Mouse (Mus musculus) embryonic facial prominence, embryonic 12.5 days (tissue): ENCODE measurements around the gene Cyth1. TPM values are rescaled to one million over a fixed set of nuclear protein-coding genes. Genes with fewer than 3 reads are reported as not detected.

ENCODE experiments used
- ATAC-seq: fragments of 200-750 bp; cut with Nextera tagmentation; 2 replicates; pipeline ENCODE4 v1.8.0; 2017; ENCODE audit not compliant: insufficient number of reproducible peaks, insufficient read depth, low FRiP score, low TSS enrichment
- H3K27ac ChIP-seq: fragments of 300-500 bp; sonication (generic); 2 replicates; pipeline ENCODE4 v1.5.1; 2016; ENCODE audit warnings: mild to moderate bottlenecking
- H3K27me3 ChIP-seq: fragments of 300-500 bp; sonication (generic); 2 replicates; pipeline ENCODE4 v1.6.1; 2016; ENCODE audit warnings: mild to moderate bottlenecking, moderate library complexity
- H3K36me3 ChIP-seq: fragments of 300-500 bp; sonication (generic); 2 replicates; pipeline ENCODE4 v1.6.1; 2016; ENCODE audit warnings: mild to moderate bottlenecking
- H3K4me1 ChIP-seq: fragments of 300-500 bp; sonication (generic); 2 replicates; pipeline ENCODE4 v1.6.1; 2016
- H3K4me2 ChIP-seq: fragments of 300-500 bp; sonication (generic); replicated peaks from 2 replicates; pipeline ENCODE4 v1.6.1; 2016; ENCODE audit warnings: mild to moderate bottlenecking, moderate library complexity
- H3K4me3 ChIP-seq: fragments of 300-500 bp; sonication (generic); 2 replicates; pipeline ENCODE4 v1.5.1; 2016; ENCODE audit warnings: mild to moderate bottlenecking
- H3K9ac ChIP-seq: fragments of 300-500 bp; sonication (generic); 2 replicates; pipeline ENCODE4 v1.6.1; 2016; ENCODE audit warnings: mild to moderate bottlenecking, moderate library complexity
- H3K9me3 ChIP-seq: fragments of 300-500 bp; sonication (generic); 2 replicates; pipeline ENCODE4 v1.6.1; 2016; ENCODE audit warnings: mild to moderate bottlenecking, moderate library complexity
- WGBS: fragments of 180-500 bp; shearing (Covaris S2); methylation state at CpG from one replicate; pipeline ENCODE4 v1.1.7; 2016; 5-methylcytosine and 5-hydroxymethylcytosine counted together
- polyA plus RNA-seq: library from polyadenylated mRNA; unstranded; fragments of >200 nt; fragmentation: Nextera tagmentation; extraction: Ambion mirVana; gene quantifications from 2 replicates; pipeline ENCODE4 v1.2.1, GENCODE M21; 2016

Cyth1 gene
- polyA plus RNA-seq, 1 experiment from 2014 or later: 20.4 TPM

DNA sequence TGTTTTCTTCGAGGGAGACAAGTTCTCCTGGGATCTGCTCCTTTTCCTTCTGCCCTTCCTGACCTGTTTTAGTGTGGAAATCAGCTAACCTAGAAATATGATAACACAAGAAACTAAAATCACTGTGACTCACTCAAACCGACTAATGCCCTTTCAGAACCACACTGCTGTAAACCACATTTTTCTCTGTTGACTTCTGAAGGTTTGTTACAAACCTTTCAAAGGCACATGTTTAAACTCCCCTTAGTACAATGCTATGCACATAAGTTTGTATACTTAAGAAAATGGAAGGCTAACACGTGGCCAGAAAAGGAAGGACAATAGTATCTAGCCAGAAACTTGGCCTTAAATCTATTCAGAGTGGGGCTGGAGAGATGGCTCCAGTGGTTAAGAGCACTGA lies 14.5 kb downstream of the Cyth1 start:
- no peaks in the 10 kb centered on the region for H3K36me3 ChIP-seq
- H3K27me3 ChIP-seq: no peaks in the 10 kb centered on the region
- H3K4me1 ChIP-seq: peaks cover 42% of the 10 kb centered on the region
- ATAC-seq: no peak
- no peak overlapping the region for H3K9ac ChIP-seq
- H3K9me3 ChIP-seq: no peaks in the 10 kb centered on the region
- H3K4me2 ChIP-seq: no peak overlapping the region
- 0 out of 2 replicates have a peak overlapping the region, but pooled peaks have one; percentile 17 for H3K27ac ChIP-seq
- WGBS: 57% methylated on average over 3 of the region's 3 CpGs
- no peak overlapping the region for H3K4me3 ChIP-seq

DNA sequence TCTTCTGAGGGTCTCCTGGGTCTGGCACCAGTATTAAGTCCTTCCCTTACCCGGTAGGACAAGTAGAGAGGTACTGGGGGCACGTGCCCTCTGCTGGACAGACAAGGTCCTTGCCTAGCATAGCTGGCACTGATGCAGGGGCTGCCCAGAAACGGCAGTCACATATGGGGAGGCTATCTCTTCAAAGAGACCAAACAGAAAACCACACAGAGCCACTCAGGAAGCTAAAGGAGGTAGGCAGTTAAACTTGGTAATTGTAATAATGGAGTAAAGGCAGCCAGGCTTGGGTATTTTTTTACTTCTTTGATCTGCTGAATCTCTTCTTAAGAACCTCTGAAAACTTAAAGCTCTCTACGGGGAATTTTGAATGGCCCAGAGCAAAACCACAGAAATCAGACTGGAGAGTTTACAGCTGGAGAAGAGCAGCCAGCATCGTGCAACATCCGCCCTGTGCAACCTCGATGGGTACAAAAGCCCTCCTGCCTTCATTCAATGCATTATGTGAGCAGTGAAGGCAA lies 16.0 kb downstream of the Cyth1 start:
- Histone ChIP-seq H3K36me3 (no peaks in the 10 kb centered on the region), H3K4me2 (no peak overlapping the region), H3K27me3 (no peaks in the 10 kb centered on the region), H3K9ac (no peak overlapping the region), H3K4me1 (peaks cover 28% of the 10 kb centered on the region), H3K9me3 (no peaks in the 10 kb centered on the region), H3K27ac (peak overlapping the region; percentile 61), H3K4me3 (no peak overlapping the region)
- WGBS: 33% methylated on average over 7 of the region's 7 CpGs
- ATAC-seq: no peak

DNA sequence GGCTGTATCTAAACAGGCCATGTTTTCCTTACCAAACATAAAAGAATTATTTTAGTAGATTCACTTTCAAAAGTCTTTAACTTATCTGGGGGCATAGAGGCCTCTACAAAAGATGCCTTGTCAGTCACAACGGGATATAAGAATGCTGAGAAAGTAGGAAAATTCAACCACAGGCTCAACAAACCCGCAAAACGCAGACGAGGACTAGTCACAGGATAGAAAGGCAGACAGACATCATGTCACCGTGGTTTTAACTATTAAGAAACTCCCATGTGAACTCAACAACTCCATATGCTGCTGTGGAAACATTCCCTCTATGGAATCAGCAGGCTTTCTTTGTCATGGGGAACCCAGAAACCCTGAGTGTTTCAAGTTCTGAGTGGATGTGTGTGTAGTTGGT lies 18.5 kb downstream of the Cyth1 start:
- Histone ChIP-seq H3K4me2 (no peak overlapping the region), H3K27ac (no peak overlapping the region), H3K27me3 (no peaks in the 10 kb centered on the region), H3K4me3 (no peak overlapping the region), H3K9me3 (no peaks in the 10 kb centered on the region), H3K36me3 (no peaks in the 10 kb centered on the region), H3K4me1 (peaks cover 33% of the 10 kb centered on the region), H3K9ac (no peak overlapping the region)
- WGBS: 75% methylated on average over 5 of the region's 5 CpGs
- no peak for ATAC-seq

DNA sequence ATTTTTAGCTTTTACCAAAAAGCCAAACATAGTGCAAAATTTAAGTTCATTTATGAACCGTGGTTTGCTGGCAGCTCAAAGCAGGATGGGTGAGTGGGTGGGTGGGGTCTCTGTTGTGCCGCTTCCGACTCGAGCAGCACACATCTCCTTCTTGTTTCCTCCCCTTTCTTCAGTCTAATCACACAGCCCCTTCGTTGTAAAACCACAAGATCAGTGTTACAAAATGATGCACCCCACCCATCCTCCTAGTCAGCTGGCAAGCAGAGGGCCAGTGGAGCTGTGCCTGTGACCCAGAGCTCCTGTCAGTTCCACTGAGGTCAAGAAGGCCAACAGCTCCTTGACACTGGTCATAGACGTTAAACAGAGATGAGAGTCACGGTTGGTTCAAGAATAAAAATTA lies 20.7 kb downstream of the Cyth1 start:
- Histone ChIP-seq H3K27me3 (no peaks in the 10 kb centered on the region), H3K27ac (no peak overlapping the region), H3K9me3 (no peaks in the 10 kb centered on the region), H3K36me3 (no peaks in the 10 kb centered on the region), H3K4me1 (peaks cover 33% of the 10 kb centered on the region), H3K9ac (no peak overlapping the region), H3K4me3 (no peak overlapping the region), H3K4me2 (no peak overlapping the region)
- WGBS: 68% methylated on average over 7 of the region's 7 CpGs
- no peak for ATAC-seq

DNA sequence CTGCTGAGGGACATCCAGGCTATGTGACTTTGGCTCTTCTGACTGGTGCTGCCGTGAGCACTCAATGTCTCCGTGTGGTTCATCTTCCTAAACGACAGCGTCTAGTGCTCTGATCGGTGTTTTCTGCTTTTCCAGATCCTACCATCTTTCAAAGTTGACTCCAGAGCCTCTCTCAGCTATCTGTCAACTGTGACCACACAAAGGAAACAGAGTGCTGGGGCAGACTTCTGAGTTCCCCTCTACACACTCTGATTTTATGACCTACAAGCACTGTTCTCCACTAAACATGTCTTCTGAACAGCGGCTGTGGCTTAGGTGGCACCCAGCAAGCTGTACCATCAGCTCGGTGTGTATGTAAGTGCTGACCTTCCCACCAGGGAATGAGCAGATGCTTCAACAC lies 21.5 kb downstream of the Cyth1 start:
- Histone ChIP-seq H3K9ac (no peak overlapping the region), H3K4me2 (no peak overlapping the region), H3K4me1 (peaks cover 25% of the 10 kb centered on the region), H3K27me3 (no peaks in the 10 kb centered on the region), H3K27ac (no peak overlapping the region), H3K4me3 (no peak overlapping the region), H3K36me3 (no peaks in the 10 kb centered on the region), H3K9me3 (no peaks in the 10 kb centered on the region)
- ATAC-seq: no peak
- 91% methylated on average over 7 of the region's 7 CpGs for WGBS

DNA sequence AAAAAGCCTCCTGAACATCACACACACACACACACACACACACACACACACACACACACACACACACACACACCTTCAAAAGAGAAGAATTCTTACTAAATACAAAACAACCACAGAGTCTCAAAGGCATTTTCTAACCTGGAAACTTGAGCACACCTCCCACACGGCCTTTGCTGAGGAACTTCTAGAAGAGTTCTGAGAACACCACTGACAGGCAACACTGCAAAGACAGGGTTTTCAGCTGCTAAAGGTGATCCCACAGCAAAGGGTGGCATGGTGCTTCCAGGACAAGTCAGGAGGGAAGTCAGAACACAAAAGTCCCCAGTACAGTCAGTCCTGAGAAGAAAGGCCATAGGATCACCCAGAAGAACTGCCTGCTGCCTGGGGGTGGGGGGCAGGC lies 22.5 kb downstream of the Cyth1 start:
- H3K27me3 ChIP-seq: no peaks in the 10 kb centered on the region
- no peaks in the 10 kb centered on the region for H3K36me3 ChIP-seq
- no peak overlapping the region for H3K4me3 ChIP-seq
- WGBS: 41% methylated on average over 1 of the region's 1 CpGs
- H3K4me2 ChIP-seq: no peak overlapping the region
- H3K9me3 ChIP-seq: no peaks in the 10 kb centered on the region
- H3K9ac ChIP-seq: no peak overlapping the region
- peaks cover 24% of the 10 kb centered on the region for H3K4me1 ChIP-seq
- no peak for ATAC-seq
- H3K27ac ChIP-seq: peak overlapping the region; percentile 36; the same call in 1 of the 2 replicates

DNA sequence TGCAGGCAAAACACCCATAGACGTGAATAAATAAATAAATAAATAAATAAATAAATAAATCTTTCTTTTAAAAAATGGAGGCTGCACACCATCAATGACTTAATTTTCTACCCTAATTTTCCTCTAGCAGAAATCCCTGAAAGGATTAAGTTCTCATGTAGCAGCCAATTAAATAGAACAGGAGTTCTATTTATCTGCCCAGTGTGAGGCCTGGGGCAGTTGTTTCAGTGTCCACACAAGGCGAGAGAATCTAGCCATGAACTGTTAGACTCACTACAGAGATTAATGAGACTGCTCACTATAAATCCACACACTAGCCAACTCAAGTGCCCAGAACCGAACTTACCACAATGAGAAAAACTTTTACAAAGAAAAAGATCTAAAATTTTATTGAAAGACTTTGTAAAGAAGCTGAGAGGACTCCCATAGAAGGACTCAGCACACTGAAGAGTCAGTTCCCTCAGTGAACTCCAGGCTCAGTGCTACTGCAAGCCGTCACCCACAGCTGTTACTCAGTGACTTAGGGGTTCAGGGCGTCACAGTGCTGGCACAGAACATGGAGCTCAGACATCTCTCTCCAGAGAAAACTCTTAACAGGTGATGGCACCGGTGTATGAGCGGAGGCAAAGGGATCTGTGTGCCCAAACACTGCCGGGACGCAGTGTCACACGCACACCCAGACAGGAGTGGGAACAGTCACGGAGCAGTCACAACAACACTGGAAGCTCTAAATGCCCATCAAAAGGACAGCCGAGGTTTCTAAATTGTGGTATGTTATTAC lies 23.1 kb downstream of the Cyth1 start:
- WGBS: 57% methylated on average over 12 of the region's 12 CpGs
- Histone ChIP-seq H3K4me1 (peaks cover 24% of the 10 kb centered on the region), H3K9ac (no peak overlapping the region), H3K27ac (peak overlapping the region; percentile 36; the same call in 1 of the 2 replicates), H3K4me2 (no peak overlapping the region), H3K9me3 (no peaks in the 10 kb centered on the region), H3K27me3 (no peaks in the 10 kb centered on the region), H3K4me3 (no peak overlapping the region), H3K36me3 (no peaks in the 10 kb centered on the region)
- no peak for ATAC-seq

DNA sequence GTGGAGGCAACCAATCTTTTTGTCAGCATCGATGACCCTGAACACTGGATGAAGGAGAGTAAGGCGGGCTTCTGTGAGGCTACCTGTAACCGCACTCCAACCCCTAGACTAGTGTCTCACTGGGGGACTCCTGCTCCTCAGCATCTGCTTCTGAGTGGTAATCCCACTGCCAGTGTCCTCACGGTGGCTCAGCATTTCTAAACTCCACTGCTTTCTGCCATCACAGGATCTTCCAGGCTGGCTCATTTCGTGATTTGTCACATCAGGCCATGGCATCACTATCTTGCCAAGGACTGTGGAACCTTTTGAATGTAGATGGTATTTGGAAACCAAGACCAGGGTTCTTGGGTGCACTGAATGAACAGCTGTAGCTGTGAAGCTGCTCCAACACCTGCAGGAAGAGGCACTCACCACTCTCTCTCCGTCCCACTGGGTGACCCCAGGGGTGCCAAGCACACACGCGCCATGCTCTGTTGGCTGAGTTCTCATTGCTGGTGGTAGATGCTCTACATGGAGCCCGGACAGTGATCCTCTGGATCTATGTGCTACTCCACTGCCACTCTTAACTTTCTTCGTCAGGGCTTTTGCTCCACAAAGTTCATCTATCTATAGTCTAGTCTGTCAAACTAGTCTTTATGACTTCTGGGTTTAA lies 24.9 kb downstream of the Cyth1 start:
- H3K4me2 ChIP-seq: no peak overlapping the region
- ATAC-seq: no peak
- H3K9me3 ChIP-seq: no peaks in the 10 kb centered on the region
- H3K9ac ChIP-seq: no peak overlapping the region
- H3K4me1 ChIP-seq: peaks cover 22% of the 10 kb centered on the region
- no peak overlapping the region for H3K4me3 ChIP-seq
- 90% methylated on average over 10 of the region's 10 CpGs for WGBS
- H3K27me3 ChIP-seq: no peaks in the 10 kb centered on the region
- H3K36me3 ChIP-seq: no peaks in the 10 kb centered on the region
- H3K27ac ChIP-seq: no peak overlapping the region

DNA sequence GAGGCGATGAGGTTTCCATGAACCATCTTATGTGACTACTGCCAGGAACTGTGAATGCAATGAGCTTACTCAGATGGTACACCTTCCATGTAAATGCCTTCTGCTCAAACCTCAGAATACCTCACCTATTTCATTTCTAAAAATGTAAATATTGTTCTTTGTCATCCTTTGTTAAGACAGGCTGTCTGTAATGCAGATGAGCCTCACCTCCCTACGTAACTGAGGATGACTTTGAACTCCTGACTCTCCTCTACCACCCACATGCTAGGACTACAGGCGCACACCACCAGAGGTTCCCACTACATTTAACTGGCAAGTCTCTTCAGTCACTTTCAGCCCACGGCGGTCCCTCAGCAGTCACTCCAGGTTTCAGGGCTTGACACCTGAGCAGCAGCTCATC lies 25.5 kb downstream of the Cyth1 start:
- Histone ChIP-seq H3K27ac (peak overlapping the region; percentile 38; the same call in 1 of the 2 replicates), H3K4me3 (no peak overlapping the region), H3K4me1 (peaks cover 22% of the 10 kb centered on the region), H3K27me3 (no peaks in the 10 kb centered on the region), H3K4me2 (no peak overlapping the region), H3K9ac (no peak overlapping the region), H3K36me3 (no peaks in the 10 kb centered on the region), H3K9me3 (no peaks in the 10 kb centered on the region)
- 87% methylated on average over 5 of the region's 5 CpGs for WGBS
- ATAC-seq: no peak

DNA sequence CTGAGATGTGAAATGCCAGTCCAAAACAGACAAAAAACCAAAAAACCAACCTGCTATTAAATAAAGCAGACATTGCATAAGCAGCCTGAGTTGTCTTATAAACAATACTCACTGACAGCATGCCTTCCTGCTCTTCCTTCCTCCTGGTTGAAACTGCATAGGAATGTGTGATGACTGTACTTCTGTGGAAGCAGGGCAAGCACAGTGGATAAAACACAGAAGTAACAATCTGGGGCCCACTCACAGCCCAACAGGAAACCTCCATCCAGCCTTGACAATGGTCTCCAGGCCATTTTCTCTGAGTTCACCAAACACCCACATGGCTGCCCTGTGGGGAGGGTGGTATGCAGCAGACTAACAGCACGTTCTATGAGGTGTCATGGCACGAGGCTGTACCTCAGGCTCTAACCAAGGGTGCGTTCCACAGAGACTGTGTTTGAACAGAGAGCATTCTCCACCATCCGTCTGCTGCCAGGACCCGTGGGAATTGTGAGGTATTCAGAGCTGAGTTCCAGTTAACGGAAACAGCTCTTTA lies 26.0 kb downstream of the Cyth1 start:
- no peaks in the 10 kb centered on the region for H3K9me3 ChIP-seq
- H3K27ac ChIP-seq: peak overlapping the region; percentile 38; the same call in 1 of the 2 replicates
- no peaks in the 10 kb centered on the region for H3K27me3 ChIP-seq
- no peak overlapping the region for H3K4me2 ChIP-seq
- no peak for ATAC-seq
- WGBS: 58% methylated on average over 6 of the region's 6 CpGs
- peaks cover 22% of the 10 kb centered on the region for H3K4me1 ChIP-seq
- H3K4me3 ChIP-seq: no peak overlapping the region
- no peak overlapping the region for H3K9ac ChIP-seq
- no peaks in the 10 kb centered on the region for H3K36me3 ChIP-seq

DNA sequence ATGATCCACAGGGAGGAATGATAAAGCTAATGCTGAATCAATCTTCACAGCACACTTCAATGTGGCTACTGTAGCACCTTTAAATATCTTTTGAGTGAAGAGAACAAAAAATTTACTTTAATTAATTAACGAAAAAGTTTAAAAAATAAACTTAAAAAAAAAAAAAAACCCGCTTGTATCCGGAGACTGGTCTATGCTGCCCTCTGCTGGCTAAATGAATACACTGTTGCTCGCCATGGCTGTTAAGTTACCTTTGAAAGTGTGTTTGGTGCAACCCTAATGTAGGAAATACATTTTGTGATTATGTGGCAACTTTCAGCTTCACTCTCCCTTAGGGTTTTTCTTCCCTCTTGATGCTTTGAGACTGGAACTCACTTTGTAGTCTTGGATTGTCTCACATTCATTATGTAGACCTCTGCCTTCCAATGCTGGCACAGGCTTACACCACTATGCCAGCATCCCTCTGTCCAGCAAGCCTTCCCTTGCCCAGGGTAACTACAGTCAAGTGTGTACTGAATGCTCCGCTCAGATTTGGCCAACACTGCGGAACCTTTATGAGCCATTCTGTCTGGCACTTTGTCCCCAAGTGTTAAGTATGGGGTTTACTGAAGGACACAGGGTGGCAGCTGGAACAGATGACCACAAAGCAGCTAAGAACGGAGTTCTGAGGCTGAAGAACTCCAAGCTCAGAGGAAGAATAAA lies 27.7 kb downstream of the Cyth1 start:
- WGBS: 24% methylated on average over 7 of the region's 7 CpGs
- H3K27me3 ChIP-seq: no peaks in the 10 kb centered on the region
- H3K9ac ChIP-seq: no peak overlapping the region
- H3K4me2 ChIP-seq: no peak overlapping the region
- H3K36me3 ChIP-seq: no peaks in the 10 kb centered on the region
- H3K4me3 ChIP-seq: no peak overlapping the region
- no peak for ATAC-seq
- H3K4me1 ChIP-seq: peaks cover 20% of the 10 kb centered on the region
- H3K9me3 ChIP-seq: no peaks in the 10 kb centered on the region
- no peak overlapping the region for H3K27ac ChIP-seq
